Mouse (Mus musculus) bone marrow, adult 2 months (tissue): ENCODE results near the gene Pla2g4d.

ENCODE experiments used
- CTCF ChIP-seq: fragments of 200-500 bp; IDR thresholded peaks from 2 replicates; pipeline ENCODE4 v1.5.1; 2011; ENCODE audit warnings: low read length, control low read depth; ENCODE audit not compliant: control insufficient read depth, insufficient read depth
- POLR2A ChIP-seq: fragments of 200-500 bp; IDR thresholded peaks from 2 replicates; pipeline ENCODE4 v1.6.1; 2011; ENCODE audit warnings: low read depth, mild to moderate bottlenecking, control low read depth, low read length, borderline replicate concordance; ENCODE audit not compliant: control insufficient read depth

DNA sequence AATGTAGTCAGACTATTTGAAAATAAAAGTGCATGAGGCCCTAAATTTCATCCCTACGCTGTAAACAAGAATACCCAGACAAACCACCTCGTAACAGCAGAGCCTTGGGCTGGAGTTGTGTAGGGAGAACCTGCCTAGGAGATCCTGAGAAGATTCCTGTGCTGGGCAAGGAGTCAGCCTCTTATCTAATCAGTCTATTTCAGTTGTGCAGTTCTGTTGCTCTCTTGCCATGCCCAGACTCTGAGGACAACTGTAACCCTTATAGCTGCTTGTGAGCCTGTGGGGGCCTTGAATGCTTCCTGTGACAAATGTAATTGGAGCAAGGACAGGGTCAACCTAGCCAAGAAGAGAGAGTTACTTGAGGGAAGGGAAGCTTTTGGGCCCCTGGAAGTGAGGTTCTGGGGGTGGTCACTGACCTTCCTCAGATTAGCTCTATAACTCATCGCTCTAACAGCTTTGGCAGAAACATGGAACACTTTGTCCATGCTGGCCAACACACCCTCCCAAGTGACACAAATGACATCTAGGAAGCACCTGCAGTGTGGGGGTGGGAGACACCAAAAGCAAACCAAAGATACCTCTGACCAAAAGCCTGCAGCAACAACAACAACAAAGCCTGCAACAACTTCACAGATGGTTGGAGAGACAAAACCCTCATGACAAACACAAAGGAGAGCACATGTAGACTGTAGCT, 52.9 kb downstream of the Pla2g4d start:
- TF ChIP-seq CTCF (no peak), POLR2A (no peak)
